Mouse (Mus musculus): ENCODE measurements around the gene Rasgrp4. TPM values are rescaled to one million over a fixed set of nuclear protein-coding genes. Genes with fewer than 3 reads are reported as not detected.

Rasgrp4 gene
- total and polyA plus RNA-seq, 3 experiments, result 0.26 to 3.2 (median 1.4) TPM

GRCm38 (mm10) chr7:29202577-29202976 is 67.9 kb downstream of the Rasgrp4 start:
- Histone ChIP-seq H3K4me2 (ENCODE audit: insufficient read depth, low read depth, poor library complexity, severe bottlenecking) (no peak overlapping the region), H3K36me3 (replicated peaks in 1 of 2; ENCODE audit: control insufficient read depth in 1 of 2, insufficient read depth in 1 of 2, low read length in 1 of 2) (no peaks in the 10 kb centered on the region), H3K9me3 (replicated peaks; ENCODE audit: low read length) (no peaks in the 10 kb centered on the region), H3K4me3 (replicated peaks in 1 of 3; ENCODE audit: low read depth in 2 of 3, low read length in 2 of 3, poor library complexity in 1 of 3) (no peak overlapping the region), H3K27ac (ENCODE audit: insufficient read depth, low read depth) (no peak overlapping the region), H3K4me1 (ENCODE audit: control insufficient read depth in 1 of 2, insufficient read depth in 2 of 2) (no peaks in the 10 kb centered on the region), H3K27me3 (replicated peaks) (no peaks in the 10 kb centered on the region), H3K79me2 (replicated peaks; ENCODE audit: control insufficient read depth, extremely low read depth, insufficient read depth, poor library complexity, severe bottlenecking) (no peaks in the 10 kb centered on the region), H3K9ac (ENCODE audit: insufficient read depth, low read depth) (no peak overlapping the region)
- in situ Hi-C loops (cut with MboI; ENCODE audit: low pct_ligation_motif_present, low pct_unique_long_range_greater_than_20kb, low sequenced_read_pairs), result no loop called here
- no peak for DNase-seq (ENCODE audit: extremely low read depth)
- TF ChIP-seq RAD21 (IDR thresholded peaks at IDR 0.05; ENCODE audit: low read depth, low read length) (peak; percentile 42), CTCF (conservative IDR thresholded peaks at IDR 0.05 in 1 of 2, IDR thresholded peaks at IDR 0.05 in 1 of 2; ENCODE audit: low read depth in 2 of 2, low read length in 2 of 2) (peak in 1 of 2 experiments; percentile 51; a peak in 2 of 4 replicates), BHLHE40 (IDR thresholded peaks at IDR 0.05; ENCODE audit: low read depth, low read length) (0 out of 2 replicates have a peak, but pooled peaks have one; percentile 10), JUN (IDR thresholded peaks at IDR 0.05; ENCODE audit: insufficient read depth, low read depth, low read length) (no peak), MEF2A (IDR thresholded peaks at IDR 0.05; ENCODE audit: borderline replicate concordance, low read depth, low read length) (no peak), E2F4 (IDR thresholded peaks at IDR 0.05; ENCODE audit: insufficient replicate concordance, low read depth, low read length) (no peak), SMC3 (IDR thresholded peaks at IDR 0.05; ENCODE audit: low read depth, low read length) (peak; percentile 50)
- dilution Hi-C loops (cut with MboI; ENCODE audit: extremely low pct_ligation_motif_present, extremely low pct_unique_long_range_greater_than_20kb, low sequenced_read_pairs), result no loop called here

Other genes with a start within 250 kb of the Rasgrp4 start
- 62.9 and 63.4 TPM in 2 replicates for gene Actn4, start 172.5 kb upstream of the Rasgrp4 start, total RNA-seq (2012; rRNA removed)
- gene Actn4, start 172.5 kb upstream of the Rasgrp4 start, total RNA-seq (2014; rRNA removed), result 45.9 and 56.9 TPM in 2 replicates
- 127 and 145 TPM in 2 replicates for gene Actn4, start 172.5 kb upstream of the Rasgrp4 start, polyA plus RNA-seq (2012; ENCODE audit: insufficient read length, low read depth)
- 513 and 551 TPM in 2 replicates for gene Eif3k, start 153.0 kb upstream of the Rasgrp4 start, total RNA-seq (2012; rRNA removed)
- gene Eif3k, start 153.0 kb upstream of the Rasgrp4 start, total RNA-seq (2014; rRNA removed), result 595 and 658 TPM in 2 replicates
- gene Eif3k, start 153.0 kb upstream of the Rasgrp4 start, polyA plus RNA-seq (2012; ENCODE audit: insufficient read length, low read depth), result 580 and 584 TPM in 2 replicates
- gene Map4k1, start 152.8 kb upstream of the Rasgrp4 start, total RNA-seq (2012; rRNA removed), result 183 and 195 TPM in 2 replicates
- 112 and 114 TPM in 2 replicates for gene Map4k1, start 152.8 kb upstream of the Rasgrp4 start, total RNA-seq (2014; rRNA removed)
- gene Map4k1, start 152.8 kb upstream of the Rasgrp4 start, polyA plus RNA-seq (2012; ENCODE audit: insufficient read length, low read depth), result 395 and 401 TPM in 2 replicates
- 0.63 and 0.68 TPM in 2 replicates for gene Ryr1, start 9.7 kb upstream of the Rasgrp4 start, total RNA-seq (2012; rRNA removed)
- 0.43 TPM in 2 replicates for gene Ryr1, start 9.7 kb upstream of the Rasgrp4 start, total RNA-seq (2014; rRNA removed)
- 0.86 and 1.1 TPM in 2 replicates for gene Ryr1, start 9.7 kb upstream of the Rasgrp4 start, polyA plus RNA-seq (2012; ENCODE audit: insufficient read length, low read depth)
- gene Fam98c, start 21.4 kb downstream of the Rasgrp4 start, total RNA-seq (2012; rRNA removed), result 13.8 and 14.5 TPM in 2 replicates
- 13.0 and 14.1 TPM in 2 replicates for gene Fam98c, start 21.4 kb downstream of the Rasgrp4 start, total RNA-seq (2014; rRNA removed)
- gene Fam98c, start 21.4 kb downstream of the Rasgrp4 start, polyA plus RNA-seq (2012; ENCODE audit: insufficient read length, low read depth), result 15.2 and 17.9 TPM in 2 replicates
- 0.30 and 0.38 TPM in 2 replicates for gene Ggn, start 35.4 kb downstream of the Rasgrp4 start, total RNA-seq (2012; rRNA removed)
- gene Ggn, start 35.4 kb downstream of the Rasgrp4 start, total RNA-seq (2014; rRNA removed), result 0.13 TPM in 1 of 2 replicates, not detected in the other
- gene Ggn, start 35.4 kb downstream of the Rasgrp4 start, polyA plus RNA-seq (2012; ENCODE audit: insufficient read length, low read depth), result 1.0 and 1.5 TPM in 2 replicates
- gene Spred3, start 35.6 kb downstream of the Rasgrp4 start, total RNA-seq (2012; rRNA removed), result 2.2 and 3.3 TPM in 2 replicates
- gene Spred3, start 35.6 kb downstream of the Rasgrp4 start, total RNA-seq (2014; rRNA removed), result 1.2 and 1.6 TPM in 2 replicates
- 6.0 and 6.6 TPM in 2 replicates for gene Spred3, start 35.6 kb downstream of the Rasgrp4 start, polyA plus RNA-seq (2012; ENCODE audit: insufficient read length, low read depth)
- gene Psmd8, start 45.9 kb downstream of the Rasgrp4 start, total RNA-seq (2012; rRNA removed), result 321 and 335 TPM in 2 replicates
- 455 and 479 TPM in 2 replicates for gene Psmd8, start 45.9 kb downstream of the Rasgrp4 start, total RNA-seq (2014; rRNA removed)
- gene Psmd8, start 45.9 kb downstream of the Rasgrp4 start, polyA plus RNA-seq (2012; ENCODE audit: insufficient read length, low read depth), result 308 and 348 TPM in 2 replicates
- 0.38 and 0.93 TPM in 2 replicates for gene Catsperg1, start 79.2 kb downstream of the Rasgrp4 start, total RNA-seq (2012; rRNA removed)
- gene Catsperg1, start 79.2 kb downstream of the Rasgrp4 start, total RNA-seq (2014; rRNA removed), result 0.68 and 0.72 TPM in 2 replicates
- gene Catsperg1, start 79.2 kb downstream of the Rasgrp4 start, polyA plus RNA-seq (2012; ENCODE audit: insufficient read length, low read depth), result 1.4 and 2.0 TPM in 2 replicates
- 4.0 TPM in 2 replicates for gene Kcnk6, start 97.7 kb downstream of the Rasgrp4 start, total RNA-seq (2012; rRNA removed)
- 1.2 and 2.2 TPM in 2 replicates for gene Kcnk6, start 97.7 kb downstream of the Rasgrp4 start, total RNA-seq (2014; rRNA removed)
- gene Kcnk6, start 97.7 kb downstream of the Rasgrp4 start, polyA plus RNA-seq (2012; ENCODE audit: insufficient read length, low read depth), result 1.2 and 1.9 TPM in 2 replicates
- 84.2 and 99.4 TPM in 2 replicates for gene Yif1b, start 103.5 kb downstream of the Rasgrp4 start, total RNA-seq (2012; rRNA removed)
- 61.6 and 69.4 TPM in 2 replicates for gene Yif1b, start 103.5 kb downstream of the Rasgrp4 start, total RNA-seq (2014; rRNA removed)
- gene Yif1b, start 103.5 kb downstream of the Rasgrp4 start, polyA plus RNA-seq (2012; ENCODE audit: insufficient read length, low read depth), result 61.0 and 63.0 TPM in 2 replicates
- gene 2200002D01Rik, start 113.6 kb downstream of the Rasgrp4 start, total RNA-seq (2012; rRNA removed), result 3.7 and 5.8 TPM in 2 replicates
- gene 2200002D01Rik, start 113.6 kb downstream of the Rasgrp4 start, total RNA-seq (2014; rRNA removed), result not detected in 2 replicates
- gene 2200002D01Rik, start 113.6 kb downstream of the Rasgrp4 start, polyA plus RNA-seq (2012; ENCODE audit: insufficient read length, low read depth), result not detected in 2 replicates
- gene Spint2, start 147.1 kb downstream of the Rasgrp4 start, total RNA-seq (2012; rRNA removed), result 25.6 and 29.1 TPM in 2 replicates
- gene Spint2, start 147.1 kb downstream of the Rasgrp4 start, total RNA-seq (2014; rRNA removed), result not detected in 2 replicates
- gene Spint2, start 147.1 kb downstream of the Rasgrp4 start, polyA plus RNA-seq (2012; ENCODE audit: insufficient read length, low read depth), result 3.7 and 4.1 TPM in 2 replicates
- gene Ppp1r14a, start 154.5 kb downstream of the Rasgrp4 start, total RNA-seq (2012; rRNA removed), result not detected in 2 replicates
- gene Ppp1r14a, start 154.5 kb downstream of the Rasgrp4 start, total RNA-seq (2014; rRNA removed), result not detected in 2 replicates
- gene Ppp1r14a, start 154.5 kb downstream of the Rasgrp4 start, polyA plus RNA-seq (2012; ENCODE audit: insufficient read length, low read depth), result not detected in 2 replicates
- gene Dpf1, start 169.1 kb downstream of the Rasgrp4 start, total RNA-seq (2012; rRNA removed), result 1.3 and 3.0 TPM in 2 replicates
- gene Dpf1, start 169.1 kb downstream of the Rasgrp4 start, total RNA-seq (2014; rRNA removed), result 0.35 and 0.38 TPM in 2 replicates
- 0.97 and 1.9 TPM in 2 replicates for gene Dpf1, start 169.1 kb downstream of the Rasgrp4 start, polyA plus RNA-seq (2012; ENCODE audit: insufficient read length, low read depth)